Mouse (Mus musculus) regulatory T cell (primary cell): ENCODE results near the gene Wdr43.

ENCODE experiments used
- in situ Hi-C: fragments of 300-600 bp; cut with MboI, MseI; formaldehyde crosslinking; loops from one replicate; pipeline ENCODE4 v1.15.1; 2025; ENCODE audit warnings: high pct_unique_total_duplicates

Wdr43 gene

GRCm38 (mm10) chr17:71662751-71663250 lies 47.1 kb downstream of the Wdr43 start:
- in situ Hi-C loops = no loop called here

GRCm38 (mm10) chr17:71663491-71663890 lies 47.8 kb downstream of the Wdr43 start:
- in situ Hi-C loops = no loop called here

- in situ Hi-C loops = no loop called here
Observed at GRCm38 (mm10) chr17:71664172-71664571, 48.5 kb downstream of the Wdr43 start.

GRCm38 (mm10) chr17:71665201-71665600 lies 49.5 kb downstream of the Wdr43 start:
- in situ Hi-C loops = no loop called here

- in situ Hi-C loops = no loop called here
Observed at GRCm38 (mm10) chr17:71669511-71669910, 53.8 kb downstream of the Wdr43 start.

- in situ Hi-C loops = no loop called here
Observed at GRCm38 (mm10) chr17:71671840-71672546, 56.3 kb downstream of the Wdr43 start.

GRCm38 (mm10) chr17:71673092-71673491 lies 57.4 kb downstream of the Wdr43 start, which contains the start of gene Togaram2:
Togaram2 (plus strand) TSS chr17:71673261.
- in situ Hi-C loops = no loop called here

- in situ Hi-C loops = no loop called here
Observed at GRCm38 (mm10) chr17:71673936-71674335, 58.2 kb downstream of the Wdr43 start.

GRCm38 (mm10) chr17:71674886-71675285 lies 59.2 kb downstream of the Wdr43 start:
- in situ Hi-C loops = no loop called here

- in situ Hi-C loops = no loop called here
Observed at GRCm38 (mm10) chr17:71681666-71682065, 66.0 kb downstream of the Wdr43 start.

GRCm38 (mm10) chr17:71682379-71682778 lies 66.7 kb downstream of the Wdr43 start:
- in situ Hi-C loops = no loop called here

- in situ Hi-C loops = no loop called here
Observed at GRCm38 (mm10) chr17:71683281-71683680, 67.6 kb downstream of the Wdr43 start.

GRCm38 (mm10) chr17:71684103-71684608 lies 68.5 kb downstream of the Wdr43 start:
- in situ Hi-C loops = no loop called here

GRCm38 (mm10) chr17:71687436-71687835 lies 71.7 kb downstream of the Wdr43 start:
- in situ Hi-C loops = no loop called here

- in situ Hi-C loops = loop anchor here (5.0 kb wide), 2 partner anchors 187 to 998 kb away; no protein-coding TSS in a partner anchor
Observed at GRCm38 (mm10) chr17:71689903-71690302, 74.2 kb downstream of the Wdr43 start.

- in situ Hi-C loops = loop anchor here (5.0 kb wide), 2 partner anchors 186 to 999 kb away; no protein-coding TSS in a partner anchor
Observed at GRCm38 (mm10) chr17:71691361-71691875, 75.7 kb downstream of the Wdr43 start.

- in situ Hi-C loops = loop anchor here (5.0 kb wide), 2 partner anchors 184 to 1001 kb away; no protein-coding TSS in a partner anchor
Observed at GRCm38 (mm10) chr17:71693313-71693712, 77.6 kb downstream of the Wdr43 start.

- in situ Hi-C loops = loop anchor here (5.0 kb wide), 2 partner anchors 184 to 1001 kb away; no protein-coding TSS in a partner anchor
Observed at GRCm38 (mm10) chr17:71693780-71694179, 78.1 kb downstream of the Wdr43 start.

- in situ Hi-C loops = no loop called here
Observed at GRCm38 (mm10) chr17:71695151-71695550, 79.5 kb downstream of the Wdr43 start.

- in situ Hi-C loops = no loop called here
Observed at GRCm38 (mm10) chr17:71695716-71696315, 80.1 kb downstream of the Wdr43 start.

GRCm38 (mm10) chr17:71696396-71696795 lies 80.7 kb downstream of the Wdr43 start:
- in situ Hi-C loops = no loop called here

- in situ Hi-C loops = no loop called here
Observed at GRCm38 (mm10) chr17:71697896-71698618, 82.4 kb downstream of the Wdr43 start.
